Mouse (Mus musculus): ENCODE measurements around the gene Nup107. TPM values are rescaled to one million over a fixed set of nuclear protein-coding genes. Genes with fewer than 3 reads are reported as not detected.
"Not testable (repeated sequence)": the region's sequence is repeated elsewhere in the genome, so short reads cannot be mapped to it uniquely, and the experiment has no call there.

Gene Nup107
- total RNA-seq, 1 experiment from 2014 or later = 45.9 TPM

DNA sequence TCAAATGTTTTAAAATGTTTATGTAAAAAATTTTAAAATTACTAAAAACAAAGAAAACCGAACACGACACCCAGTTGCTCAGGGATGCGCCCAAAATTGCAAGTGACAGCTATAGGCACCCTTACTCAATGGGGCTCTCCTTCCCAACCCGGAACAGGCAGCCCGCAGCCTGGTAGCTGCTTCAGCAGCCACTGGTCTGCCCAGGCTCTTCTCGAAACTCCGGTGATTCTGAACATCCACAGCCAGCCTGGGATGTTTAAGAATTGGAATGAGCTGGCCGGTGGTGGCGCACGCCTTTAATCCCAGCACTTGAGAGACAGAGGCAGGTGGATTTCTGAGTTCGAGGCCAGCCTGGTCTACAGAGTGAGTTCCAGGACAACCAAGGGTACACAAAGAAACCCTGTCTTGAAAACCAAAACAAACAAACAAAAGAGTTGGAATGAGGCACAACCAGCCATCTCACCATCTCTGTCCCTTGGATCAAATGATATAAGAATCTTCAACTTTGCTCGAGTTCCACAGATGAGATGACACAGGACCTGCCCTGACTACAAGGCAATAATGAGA is 61.8 kb downstream of the Nup107 start:
- ATAC-seq (ENCODE audit: extremely low read depth, insufficient number of reproducible peaks, low FRiP score, poor library complexity, severe bottlenecking) = no peak

DNA sequence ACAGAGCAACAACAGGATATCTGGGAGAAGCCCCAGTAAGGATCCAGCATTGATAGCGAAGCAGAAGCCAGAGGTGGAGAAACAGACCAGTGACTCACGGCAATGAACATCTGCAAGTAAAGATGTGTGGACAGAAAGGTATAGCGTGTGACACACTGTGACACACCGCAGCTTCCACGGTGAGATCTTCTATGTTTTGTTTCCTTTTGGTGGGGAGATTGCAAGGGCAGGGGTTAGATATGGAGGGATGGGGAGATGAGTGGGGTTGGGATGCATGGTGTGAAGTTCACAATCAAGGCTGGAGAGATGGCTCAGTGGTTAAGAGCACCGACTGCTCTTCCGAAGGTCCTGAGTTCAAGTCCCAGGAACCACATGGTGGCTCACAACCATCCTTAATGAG is 62.4 kb downstream of the Nup107 start:
- ATAC-seq (ENCODE audit: extremely low read depth, insufficient number of reproducible peaks, low FRiP score, poor library complexity, severe bottlenecking) = no peak

DNA sequence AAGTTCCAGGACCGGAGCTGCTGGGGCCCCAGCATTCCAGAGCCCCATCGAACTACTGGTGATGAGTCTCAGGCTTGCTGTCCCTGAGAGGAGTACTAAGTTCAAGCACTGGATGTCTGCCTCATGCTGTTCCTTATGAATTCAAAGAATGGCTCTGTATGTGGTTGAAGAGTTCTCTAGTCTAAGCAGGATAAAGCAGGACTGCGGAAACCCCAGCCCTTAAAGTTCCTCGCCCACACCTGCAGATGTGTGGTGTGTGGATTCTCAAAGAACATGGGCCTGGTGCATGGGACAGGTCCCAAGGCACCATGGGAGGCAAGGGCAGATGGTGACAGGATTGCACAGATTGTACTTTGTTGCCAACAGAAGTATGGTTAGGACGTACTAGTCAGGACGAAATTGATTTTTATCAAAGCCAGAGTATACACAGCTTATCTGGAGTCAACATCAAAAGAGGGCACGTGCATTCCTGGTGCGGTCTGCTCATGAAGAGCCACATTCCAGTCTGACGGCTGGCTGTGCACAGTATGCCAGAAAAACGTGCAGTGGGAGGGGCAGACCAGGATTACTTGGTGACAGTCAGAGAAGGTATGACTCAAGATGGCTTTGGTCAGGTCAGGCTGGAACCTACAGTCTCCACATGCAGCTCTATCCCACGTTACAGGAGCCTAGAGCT is 63.2 kb downstream of the Nup107 start:
- no peak for ATAC-seq (ENCODE audit: extremely low read depth, insufficient number of reproducible peaks, low FRiP score, poor library complexity, severe bottlenecking)

DNA sequence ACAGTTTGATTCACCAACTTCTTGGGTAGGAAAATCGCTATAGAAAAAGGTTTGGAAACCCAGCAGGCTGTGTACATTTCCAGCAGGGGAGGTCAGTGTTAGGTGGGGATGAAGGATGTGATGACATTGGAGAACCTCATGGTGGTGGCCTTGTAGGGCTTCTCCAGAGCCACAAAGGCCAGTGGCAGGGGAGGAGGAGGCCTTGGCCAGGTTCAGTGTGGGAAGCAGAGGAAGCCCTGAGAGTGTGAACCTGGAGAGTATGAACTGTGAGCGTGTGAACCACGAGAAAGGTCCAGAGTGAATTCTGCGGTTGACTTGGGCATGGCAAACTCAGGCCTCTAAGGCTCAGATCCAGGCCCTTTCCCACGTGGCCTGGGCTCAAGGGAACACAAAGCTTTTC is 63.9 kb downstream of the Nup107 start:
- ATAC-seq (ENCODE audit: extremely low read depth, insufficient number of reproducible peaks, low FRiP score, poor library complexity, severe bottlenecking) = no peak

DNA sequence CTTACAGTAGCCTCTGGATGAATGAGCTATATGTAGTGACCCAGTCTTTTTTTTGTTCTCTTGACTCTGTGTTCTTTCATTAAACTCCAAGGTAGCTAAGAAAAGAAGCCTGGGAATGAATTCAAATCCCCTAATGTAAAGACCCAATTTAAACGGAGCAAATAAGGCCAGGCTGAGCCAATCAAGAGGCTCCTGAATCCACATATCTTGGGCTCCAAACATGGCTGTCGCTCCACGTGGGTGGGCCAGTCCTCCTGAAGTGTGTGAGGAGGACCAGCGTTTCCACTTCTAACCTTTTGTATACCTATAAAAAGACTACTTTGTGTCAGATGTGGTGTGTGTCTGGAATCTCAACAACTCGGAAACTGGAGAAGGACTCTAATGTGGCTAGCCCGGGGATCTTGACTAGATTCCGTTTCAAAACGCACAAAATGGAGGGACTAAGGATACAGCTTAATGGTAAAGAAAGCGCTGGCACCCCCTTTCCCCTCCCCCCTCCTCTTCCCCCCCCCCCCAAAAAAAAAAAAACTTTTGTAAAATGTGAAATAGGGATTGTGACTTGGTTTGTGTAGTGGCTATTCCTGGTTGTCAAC is 64.9 kb downstream of the Nup107 start:
- ATAC-seq (ENCODE audit: extremely low read depth, insufficient number of reproducible peaks, low FRiP score, poor library complexity, severe bottlenecking) = no peak

DNA sequence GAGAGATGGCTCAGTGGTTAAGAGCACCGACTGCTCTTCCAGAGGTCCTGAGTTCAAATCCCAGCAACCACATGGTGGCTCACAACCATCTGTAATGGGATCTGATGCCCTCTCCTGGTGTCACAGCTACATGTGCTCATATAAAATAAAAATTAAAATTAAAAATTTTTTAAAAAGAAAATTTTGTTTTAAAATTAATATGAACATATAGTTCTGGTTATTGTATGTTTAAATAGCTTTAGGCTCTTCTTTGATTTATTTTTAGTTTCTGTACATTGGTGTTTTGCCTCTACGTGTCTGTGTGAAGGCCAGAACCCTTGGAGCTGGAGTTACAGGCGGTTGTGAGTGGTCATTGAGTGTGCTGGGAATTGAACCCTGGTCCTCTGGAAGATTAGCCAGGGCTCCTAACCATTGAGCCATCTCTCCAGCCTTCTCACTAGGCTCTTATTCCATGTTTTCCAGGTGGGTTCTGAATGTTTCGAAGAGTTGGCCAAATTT is 65.6 kb downstream of the Nup107 start:
- ATAC-seq (ENCODE audit: extremely low read depth, insufficient number of reproducible peaks, low FRiP score, poor library complexity, severe bottlenecking) = no peak

DNA sequence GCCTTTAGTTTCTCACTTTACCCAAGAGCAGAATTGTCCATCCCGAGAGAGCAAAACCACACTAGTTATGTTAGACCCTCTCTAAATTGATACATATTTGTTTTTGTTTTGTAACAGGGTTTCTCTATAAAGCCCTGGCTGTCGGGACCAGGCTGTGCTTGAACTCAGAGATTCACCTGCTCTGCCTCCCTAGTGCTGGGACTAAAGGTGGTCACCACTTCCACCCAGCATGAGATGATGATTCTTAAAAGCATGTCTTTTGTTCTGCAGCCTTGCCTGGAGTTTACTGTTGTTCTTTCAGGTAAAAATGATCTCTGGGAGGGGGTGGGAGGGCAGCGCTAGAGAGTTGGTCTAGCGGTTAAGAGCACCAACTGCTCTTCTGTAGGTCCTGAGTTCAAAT is 66.2 kb downstream of the Nup107 start:
- no peak for ATAC-seq (ENCODE audit: extremely low read depth, insufficient number of reproducible peaks, low FRiP score, poor library complexity, severe bottlenecking)

DNA sequence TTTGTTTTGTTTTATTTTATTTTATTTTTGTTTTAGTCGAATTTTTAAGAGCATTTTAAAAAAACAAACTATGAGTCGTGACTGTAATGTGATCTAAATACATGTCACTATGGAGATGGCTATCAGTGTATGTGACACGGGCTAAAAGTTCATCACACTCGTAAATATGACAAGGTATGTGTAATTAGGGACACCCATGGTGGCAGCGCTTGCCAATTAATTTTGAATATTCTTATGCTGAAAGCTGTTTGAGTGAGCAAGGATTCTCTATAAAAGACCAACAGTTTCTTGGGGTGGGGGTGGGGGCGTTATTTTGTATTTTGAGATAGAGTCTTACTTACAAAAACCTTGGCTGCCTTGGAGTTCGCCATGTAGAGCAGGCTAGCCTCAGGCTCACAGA is 66.8 kb downstream of the Nup107 start:
- no peak for ATAC-seq (ENCODE audit: extremely low read depth, insufficient number of reproducible peaks, low FRiP score, poor library complexity, severe bottlenecking)

DNA sequence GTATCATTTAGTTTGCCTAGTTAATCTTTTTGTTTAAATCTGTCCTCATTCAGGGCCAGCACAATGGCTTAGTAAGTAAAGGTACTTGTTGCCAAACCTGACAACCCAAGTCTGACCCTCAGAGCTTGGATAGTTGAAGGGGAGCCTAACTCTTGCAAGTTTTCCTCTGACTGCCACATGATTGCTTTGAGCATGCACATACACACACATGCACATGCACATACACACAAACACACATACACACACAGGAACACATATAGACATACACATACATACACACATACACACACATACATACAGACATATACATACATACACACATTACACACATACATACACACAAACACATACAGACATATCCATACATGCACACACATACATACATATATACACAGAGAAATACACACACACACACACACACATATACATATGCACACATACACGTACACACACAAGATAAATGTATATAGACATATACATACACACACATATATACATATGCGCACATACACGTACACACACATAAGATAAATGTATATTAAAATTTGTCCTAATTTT is 67.6 kb downstream of the Nup107 start:
- ATAC-seq (ENCODE audit: extremely low read depth, insufficient number of reproducible peaks, low FRiP score, poor library complexity, severe bottlenecking) = no peak

DNA sequence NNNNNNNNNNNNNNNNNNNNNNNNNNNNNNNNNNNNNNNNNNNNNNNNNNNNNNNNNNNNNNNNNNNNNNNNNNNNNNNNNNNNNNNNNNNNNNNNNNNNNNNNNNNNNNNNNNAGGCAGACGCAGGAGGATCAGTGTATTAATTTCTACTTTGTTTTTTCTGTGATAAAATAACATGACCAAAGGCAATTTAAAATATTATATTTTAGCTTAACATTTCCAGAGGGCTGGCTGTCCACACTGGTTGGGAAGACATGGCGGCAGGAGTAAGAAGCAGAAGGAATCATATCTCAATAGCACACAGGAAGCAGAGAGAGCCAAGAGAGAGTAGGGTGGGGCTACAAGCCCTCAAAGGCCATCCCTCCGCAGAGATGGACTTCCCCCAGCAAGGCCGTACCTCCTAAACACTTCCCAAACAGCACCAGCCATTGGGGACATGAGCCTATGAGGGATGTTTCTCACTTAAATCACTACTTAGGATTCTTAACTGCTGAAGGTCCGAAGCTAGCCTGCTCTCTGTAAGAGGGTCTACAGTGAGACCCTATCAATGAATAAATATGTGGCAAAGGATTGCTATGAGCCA is 68.3 kb downstream of the Nup107 start:
- no peak for ATAC-seq (ENCODE audit: extremely low read depth, insufficient number of reproducible peaks, low FRiP score, poor library complexity, severe bottlenecking)

DNA sequence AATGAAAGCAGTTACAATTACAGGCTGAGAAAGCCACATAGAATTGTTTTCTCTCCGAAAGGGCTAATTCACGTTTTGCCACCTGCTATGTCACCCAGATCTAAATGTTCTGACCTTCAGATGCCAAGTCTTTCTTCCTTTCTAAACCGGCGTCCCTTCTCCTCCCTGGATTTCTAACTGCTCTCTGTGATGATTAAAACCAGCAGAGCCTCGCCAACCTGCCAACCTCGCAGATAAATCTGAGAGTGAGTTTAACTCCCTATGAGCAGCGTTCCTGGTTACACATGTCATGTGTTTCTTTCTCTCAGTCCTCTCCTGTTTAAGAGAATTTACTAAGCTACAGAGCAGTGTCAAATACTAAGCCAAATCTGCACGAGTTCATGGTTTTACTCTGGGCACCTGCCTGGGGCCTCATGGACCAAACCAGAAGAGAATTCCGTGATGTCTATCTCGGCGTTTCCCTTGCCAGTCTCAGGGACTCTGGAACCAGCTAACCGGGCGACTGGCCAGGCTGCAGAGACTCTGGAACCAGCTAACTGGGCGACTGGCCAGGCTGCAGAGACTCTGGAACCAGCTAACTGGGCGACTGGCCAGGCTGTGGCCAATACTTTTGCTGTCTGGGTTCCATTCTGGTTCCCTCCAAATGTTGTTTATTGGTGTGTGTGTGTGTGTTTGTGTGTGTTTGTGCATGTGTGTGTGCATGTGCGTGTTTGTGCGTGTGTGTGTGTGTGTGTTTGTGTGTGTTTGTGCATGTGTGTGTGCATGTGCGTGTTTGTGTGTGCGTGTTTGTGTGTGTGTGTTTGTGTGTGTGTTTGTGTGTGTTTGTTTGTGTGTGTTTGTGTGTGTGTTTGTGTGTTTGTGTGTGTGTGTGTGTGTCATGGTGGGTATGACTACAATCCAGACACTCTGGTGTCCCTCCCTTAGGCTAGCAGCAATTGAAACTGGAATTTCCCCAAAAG is 74.1 kb downstream of the Nup107 start:
- no peak for ATAC-seq (ENCODE audit: extremely low read depth, insufficient number of reproducible peaks, low FRiP score, poor library complexity, severe bottlenecking)

DNA sequence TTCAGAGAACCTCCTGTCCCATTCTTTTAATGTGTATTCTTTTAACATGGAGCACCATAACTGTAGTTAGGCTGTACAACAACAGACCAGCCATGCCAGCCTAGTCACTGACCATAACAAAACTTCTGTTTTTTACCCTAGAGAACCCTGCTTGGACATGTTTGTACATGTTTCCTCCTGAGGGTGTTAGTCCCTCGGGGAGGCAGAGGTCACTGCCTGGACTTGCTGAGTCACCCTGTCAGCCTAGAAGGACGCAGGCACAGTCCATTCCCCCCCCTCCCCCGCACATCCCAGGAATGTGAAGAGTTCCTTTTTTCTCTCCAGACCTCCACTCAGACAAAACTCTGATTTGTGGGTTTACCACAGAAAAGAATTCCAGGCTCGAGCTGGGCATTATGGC is 74.9 kb downstream of the Nup107 start:
- peak; percentile 36; the same call in 1 of the 2 replicates for ATAC-seq (ENCODE audit: extremely low read depth, insufficient number of reproducible peaks, low FRiP score, poor library complexity, severe bottlenecking)

DNA sequence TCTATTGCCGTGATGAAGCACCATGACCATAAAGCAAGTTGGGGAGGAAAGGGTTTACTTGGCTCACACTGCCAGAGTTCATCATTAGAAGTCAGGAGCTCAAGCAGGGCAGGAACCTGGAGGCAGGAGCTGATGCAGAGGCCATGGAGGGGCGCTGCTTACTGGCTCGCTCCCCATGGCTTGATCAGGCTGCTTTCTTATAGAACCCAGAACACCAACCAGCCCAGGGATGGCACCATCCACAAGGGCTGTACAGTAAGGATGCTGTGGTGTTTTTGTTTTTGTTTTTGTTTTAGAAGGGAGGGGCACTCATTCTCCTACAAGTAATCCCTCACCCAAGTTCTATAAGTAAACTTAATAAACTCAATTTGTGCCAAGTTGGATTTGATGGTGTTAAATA is 75.8 kb downstream of the Nup107 start:
- ATAC-seq (ENCODE audit: extremely low read depth, insufficient number of reproducible peaks, low FRiP score, poor library complexity, severe bottlenecking) = no peak

DNA sequence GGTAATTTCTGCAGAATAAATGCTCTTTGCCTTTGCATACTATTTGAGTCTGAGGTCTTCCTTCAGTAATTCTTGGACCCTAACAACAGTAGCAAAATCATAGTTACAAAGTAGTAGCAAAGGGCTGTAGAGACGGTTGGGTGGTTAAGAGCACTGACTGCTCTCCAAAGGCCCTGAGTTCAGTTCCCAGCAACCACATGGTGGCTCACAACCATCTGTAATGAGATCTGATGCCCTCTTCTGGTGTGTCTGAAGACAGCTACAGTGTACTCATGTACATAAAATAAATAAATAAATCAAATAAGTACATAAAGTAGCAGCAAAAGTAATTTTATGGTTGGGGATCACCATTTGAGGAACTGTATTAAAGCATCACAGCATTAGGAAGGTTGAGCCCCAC is 76.9 kb downstream of the Nup107 start:
- ATAC-seq (ENCODE audit: extremely low read depth, insufficient number of reproducible peaks, low FRiP score, poor library complexity, severe bottlenecking) = not testable (repeated sequence)

DNA sequence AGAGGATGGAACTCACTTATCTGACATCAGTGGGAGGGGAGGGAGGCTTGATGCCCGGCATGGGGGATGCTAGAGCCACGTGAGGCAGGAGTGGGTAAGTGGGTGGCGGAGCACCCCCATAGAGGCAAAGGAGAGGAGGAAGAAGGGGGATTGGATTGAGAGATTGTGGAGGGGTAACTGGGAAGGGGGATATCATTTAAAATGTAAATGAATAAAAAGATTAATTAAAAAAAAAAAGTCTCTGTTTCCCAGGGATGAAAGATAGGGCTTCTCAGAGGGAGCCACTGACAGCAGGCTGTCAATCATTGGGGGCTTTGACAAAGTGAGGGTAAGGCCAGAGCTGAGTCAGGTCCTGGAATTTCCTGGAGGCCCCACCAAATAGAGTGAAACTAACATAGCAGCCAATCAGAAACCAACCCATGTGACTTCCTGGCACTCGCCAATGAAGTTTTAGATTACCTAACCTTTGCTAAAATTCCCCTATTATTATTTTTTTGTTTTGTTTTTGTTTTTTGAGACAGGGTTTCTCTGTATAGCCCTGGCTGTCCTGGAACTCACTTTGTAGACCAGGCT is 77.5 kb downstream of the Nup107 start:
- no peak for ATAC-seq (ENCODE audit: extremely low read depth, insufficient number of reproducible peaks, low FRiP score, poor library complexity, severe bottlenecking)

DNA sequence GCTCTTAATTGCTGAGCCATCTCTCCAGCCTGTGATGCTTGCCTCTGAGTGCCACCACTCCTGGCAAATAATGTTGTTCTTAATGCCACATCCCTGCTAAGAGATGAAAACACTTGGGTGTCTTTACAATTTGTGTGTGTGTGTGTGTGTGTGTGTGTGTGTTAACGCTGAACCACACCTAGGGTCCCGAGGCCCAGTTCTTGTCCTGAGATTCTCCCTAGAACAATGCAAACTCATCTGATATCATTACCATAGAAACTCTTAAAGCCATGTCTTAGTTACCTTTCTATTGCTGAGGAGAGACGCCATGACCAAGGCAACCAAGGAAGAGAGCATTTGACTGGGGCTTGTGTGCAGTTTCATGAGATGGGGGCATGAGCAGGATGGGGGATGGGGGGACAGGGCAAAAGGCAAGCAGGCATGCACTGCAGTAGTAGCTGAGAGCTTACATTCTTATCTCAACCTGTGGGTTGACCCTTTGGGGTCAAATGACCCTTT is 78.4 kb downstream of the Nup107 start:
- no peak for ATAC-seq (ENCODE audit: extremely low read depth, insufficient number of reproducible peaks, low FRiP score, poor library complexity, severe bottlenecking)

DNA sequence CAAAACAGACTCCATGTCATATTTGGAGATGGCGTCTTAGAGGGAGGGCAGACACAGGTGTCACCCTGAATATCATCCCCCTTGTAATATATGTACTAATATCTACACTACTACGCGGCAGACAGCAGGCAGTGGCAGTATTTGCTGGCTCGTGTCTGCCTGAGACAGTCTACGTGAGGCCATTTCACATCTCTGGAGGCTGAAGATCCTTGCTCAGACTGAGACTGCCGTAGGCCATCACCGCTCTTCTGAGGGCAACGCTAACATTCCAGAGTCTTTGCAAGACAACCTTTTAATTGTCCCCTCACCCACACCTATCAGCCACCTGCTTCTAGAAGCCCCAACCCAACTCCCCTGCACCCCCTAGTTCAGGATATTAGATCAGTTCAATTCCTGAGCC is 79.0 kb downstream of the Nup107 start:
- no peak for ATAC-seq (ENCODE audit: extremely low read depth, insufficient number of reproducible peaks, low FRiP score, poor library complexity, severe bottlenecking)

DNA sequence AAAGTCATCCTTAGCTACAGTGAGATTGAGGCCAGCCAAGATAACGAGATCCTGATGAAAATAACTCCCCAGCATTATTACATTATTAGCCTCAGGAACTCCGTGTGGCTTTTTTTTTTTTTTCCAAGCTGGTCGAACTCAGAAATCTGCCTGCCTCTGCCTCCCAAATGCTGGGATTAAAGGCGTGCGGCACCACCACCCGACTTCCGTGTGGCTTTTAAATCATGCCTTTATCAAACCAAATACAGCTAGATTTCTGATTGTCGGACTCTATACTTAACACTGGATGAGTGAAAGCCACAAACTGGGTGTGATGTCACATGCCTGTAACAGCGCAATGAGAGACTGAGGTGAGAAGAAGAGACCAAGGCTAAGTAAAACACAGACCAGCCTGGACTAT is 79.6 kb downstream of the Nup107 start:
- no peak for ATAC-seq (ENCODE audit: extremely low read depth, insufficient number of reproducible peaks, low FRiP score, poor library complexity, severe bottlenecking)
